Mouse (Mus musculus): ENCODE results near the gene Boc.

Gene Boc

DNA sequence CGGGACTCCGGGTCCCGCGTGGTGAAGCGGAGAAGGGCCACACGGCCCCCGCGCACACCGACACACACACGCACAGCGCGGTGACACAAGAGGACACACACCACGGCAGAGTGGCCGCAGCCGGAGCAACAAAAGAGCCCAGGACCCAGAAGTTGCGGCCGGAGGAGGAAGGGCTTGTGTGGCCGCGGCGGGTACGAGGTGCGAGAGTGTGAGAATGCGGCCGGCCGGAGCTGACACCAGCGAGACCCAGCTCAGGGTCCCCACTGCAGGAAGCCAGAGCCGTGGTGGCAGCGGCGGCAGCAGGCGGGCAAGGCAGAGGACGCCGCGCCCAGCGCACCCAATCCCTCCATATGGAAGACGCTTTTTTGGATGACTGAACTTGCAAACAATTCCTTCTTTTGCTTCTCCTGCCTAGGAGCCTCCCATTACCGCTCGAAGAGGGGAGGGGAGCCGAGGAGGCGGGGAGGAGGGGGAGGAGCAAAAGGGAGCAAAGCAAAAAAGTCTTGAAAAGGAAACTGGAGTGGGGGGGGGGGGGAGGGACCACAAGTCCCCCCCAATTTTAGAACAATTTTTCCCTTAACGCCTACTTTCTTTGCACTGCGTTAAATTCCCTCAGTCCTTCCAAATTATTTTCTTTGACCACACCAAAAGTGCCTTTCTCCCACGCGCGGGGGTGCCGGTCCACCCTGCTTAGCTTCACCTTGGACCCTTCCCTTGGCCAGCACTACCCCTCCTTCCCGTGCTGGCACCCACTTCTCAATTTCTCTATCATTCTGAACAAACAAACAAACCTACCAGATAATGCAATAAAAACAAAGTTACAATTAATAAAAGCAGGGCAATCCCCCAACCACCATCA lies at the start of gene Boc:
Gene Boc (minus strand): TSS at position 427 of the 859 bp plus-strand sequence.
- DNase-seq: peak; percentile 53

DNA sequence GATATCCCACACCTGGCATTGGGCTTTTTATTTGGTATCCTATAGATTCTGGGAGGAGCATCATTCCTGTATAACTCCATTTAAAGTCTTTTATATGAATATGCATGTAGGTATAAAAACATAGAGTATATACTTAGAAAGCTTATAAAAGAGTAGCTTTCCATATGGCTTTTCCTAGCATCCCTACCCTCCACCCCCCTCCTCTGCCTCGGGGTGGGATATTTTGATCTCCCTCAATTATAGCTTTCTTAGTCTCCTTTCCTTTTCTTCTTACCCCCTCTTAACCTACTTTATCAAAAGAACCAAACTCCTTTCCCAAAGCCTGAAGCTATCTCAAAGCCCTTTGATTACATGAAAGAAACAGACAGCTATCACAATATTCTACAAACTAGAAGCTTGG lies 47.9 kb upstream of the Boc start:
- no peak for DNase-seq

DNA sequence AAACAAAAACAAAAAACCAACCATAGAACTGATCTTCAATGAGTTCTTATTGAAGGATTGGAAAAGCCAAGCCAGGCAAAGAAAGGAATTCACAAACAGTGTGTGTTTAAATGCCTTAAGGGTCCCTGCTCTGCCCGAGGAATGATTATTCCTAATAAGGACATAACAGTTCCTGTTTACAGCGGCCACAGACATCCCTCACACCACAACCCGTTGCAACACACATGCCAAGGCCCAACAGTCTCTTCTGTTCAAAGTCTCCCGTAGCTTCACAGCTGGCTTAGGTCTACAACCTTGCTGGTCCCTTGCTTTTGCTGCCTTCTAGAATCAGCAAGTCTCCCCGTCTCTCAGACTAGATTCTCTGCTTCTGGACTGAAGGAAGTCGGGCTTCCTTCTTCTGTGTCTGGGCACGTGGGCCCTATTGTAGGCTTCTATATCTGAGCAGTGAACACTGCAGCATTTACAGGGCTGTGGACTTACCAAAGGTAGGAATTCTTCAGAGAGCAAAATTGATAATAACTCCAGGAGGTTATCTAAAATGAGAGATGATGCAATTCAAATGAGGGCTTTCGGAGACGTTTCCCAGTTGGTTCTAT lies 45.4 kb upstream of the Boc start:
- no peak for DNase-seq

DNA sequence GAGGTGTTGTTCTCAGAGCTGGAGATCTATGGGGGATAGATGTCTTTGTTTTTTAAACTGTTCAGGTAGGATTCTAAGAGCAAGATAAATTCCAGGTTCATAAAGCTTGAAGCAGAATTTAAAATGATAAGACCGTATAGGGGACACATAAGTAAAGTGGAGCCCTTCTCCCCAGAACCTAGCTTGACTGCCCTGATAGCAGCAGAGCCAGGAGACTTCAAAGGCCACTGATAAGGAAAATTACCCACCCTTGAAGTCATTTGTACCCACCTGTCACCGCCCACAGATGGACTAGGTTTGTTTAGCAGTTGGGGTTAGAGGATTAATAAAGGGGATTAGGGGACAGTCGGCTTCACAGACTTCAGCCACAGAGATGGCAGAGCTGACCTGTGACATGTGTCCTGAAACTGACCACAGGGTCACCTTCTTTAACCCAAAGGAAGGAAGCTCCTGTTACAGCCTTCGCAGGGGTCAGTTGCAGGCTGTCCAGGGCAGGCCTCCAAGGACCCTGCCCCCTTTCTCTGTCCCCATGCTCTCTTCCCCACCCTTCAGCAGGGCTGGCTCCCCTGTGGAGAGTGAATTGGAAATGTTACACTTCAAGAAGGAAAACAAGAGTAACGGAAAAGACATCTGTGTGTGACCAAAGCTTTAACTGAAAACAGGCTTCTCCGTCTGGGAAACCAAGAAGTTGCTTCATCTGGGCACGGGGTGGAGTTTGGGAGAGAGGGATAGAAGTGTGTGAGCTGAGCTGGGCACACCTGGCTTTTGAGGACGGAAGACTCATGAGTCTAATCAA lies 43.5 kb upstream of the Boc start:
- DNase-seq: no peak

DNA sequence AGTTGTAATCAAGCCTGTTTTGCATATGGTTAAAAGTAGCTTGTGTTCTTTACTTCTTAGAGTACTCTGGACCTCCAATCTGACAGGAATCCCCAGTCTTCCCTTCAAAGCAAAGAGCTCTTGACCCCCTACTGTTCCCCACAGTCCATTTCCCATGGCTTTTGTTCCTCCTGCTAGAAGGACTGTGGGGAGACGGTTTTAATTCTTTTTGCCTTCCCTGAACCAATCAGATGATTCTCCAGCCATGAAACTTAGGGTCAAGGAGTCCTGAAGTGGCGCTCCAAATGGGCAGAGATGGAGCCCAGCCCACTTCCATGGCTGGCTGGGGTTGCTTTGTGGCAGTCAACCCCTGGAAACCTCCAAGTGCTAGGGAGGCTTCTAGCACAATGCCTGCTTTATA lies 42.5 kb upstream of the Boc start:
- no peak for DNase-seq

DNA sequence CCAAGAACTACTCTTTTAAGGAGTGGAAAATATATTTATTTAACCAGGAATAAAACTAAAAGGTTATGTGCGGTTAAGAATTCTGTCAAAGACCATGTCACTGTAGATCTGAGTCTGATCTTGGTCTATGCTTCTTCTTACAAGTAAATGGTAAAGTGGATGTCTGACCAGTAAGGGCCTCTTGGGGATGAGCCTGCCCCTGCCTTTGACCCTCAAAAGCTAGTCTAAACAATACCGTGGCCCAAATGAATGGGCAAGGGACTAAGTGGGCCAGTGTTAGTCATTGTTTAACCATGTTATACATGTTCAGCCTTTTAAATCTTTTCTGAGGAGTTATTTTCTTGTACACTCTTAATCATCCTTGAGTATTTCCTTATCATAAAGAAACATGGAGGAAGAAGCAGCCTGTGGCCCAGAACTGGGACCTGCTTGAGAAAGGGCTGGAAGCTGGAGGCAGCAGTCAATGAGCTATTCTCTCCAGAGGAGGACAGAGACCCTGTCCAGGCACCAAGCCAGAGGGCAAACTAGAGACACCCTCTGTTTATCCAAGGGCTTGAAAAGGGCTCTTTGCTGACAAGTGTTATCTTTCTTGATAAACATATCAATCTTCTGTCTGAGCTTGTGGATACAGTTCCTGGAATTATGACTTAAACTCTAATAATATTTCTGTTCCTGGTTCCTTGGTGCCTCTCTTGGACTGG lies 38.6 kb upstream of the Boc start:
- no peak for DNase-seq

DNA sequence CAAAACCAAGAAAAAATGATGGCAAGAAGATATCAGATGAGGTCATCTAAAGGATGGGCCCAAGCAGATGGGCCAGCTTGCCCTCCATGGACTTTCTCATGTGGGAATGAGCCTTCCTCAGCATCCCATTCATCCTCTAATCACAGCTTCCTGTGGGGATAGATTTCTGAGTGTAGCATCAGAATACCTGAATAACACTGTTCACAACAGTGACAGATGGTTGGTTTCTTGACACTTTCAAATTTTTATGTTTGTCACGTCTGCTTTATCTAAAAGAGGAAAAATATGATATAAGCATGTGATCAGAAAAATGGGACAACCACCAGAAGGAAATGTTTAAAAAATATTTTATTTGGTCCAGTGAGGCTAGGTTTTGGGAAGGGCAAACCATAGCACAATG lies 30.8 kb upstream of the Boc start:
- no peak for DNase-seq

DNA sequence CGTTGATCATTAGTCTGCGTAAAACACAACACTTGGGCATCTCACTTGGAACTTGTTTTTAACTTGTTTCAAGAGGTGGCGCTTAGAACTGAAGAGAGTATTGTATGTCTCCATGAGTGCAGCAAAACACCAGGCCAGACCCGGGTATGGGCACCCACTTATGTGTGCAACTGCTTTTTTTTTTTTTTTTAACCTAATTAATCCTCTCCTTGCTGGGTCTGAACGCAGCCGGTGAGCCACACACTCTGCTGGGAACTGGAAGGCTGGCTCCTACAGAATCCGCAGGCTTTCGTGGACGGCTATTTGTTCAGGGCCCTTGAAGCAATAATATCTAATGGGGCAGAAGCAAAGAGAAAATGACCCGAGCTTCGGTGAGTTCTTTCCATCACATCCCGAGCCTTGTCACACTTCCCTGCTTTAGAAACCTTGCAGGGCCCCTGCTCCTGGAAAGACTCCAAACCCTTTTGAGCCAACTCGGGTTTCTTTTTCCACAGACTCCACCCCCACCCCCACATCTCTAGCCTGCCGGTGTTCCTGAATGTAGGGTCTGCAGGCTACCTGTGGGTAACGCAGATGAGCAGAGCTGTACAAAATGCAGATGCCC lies 20.8 kb upstream of the Boc start:
- no peak for DNase-seq

DNA sequence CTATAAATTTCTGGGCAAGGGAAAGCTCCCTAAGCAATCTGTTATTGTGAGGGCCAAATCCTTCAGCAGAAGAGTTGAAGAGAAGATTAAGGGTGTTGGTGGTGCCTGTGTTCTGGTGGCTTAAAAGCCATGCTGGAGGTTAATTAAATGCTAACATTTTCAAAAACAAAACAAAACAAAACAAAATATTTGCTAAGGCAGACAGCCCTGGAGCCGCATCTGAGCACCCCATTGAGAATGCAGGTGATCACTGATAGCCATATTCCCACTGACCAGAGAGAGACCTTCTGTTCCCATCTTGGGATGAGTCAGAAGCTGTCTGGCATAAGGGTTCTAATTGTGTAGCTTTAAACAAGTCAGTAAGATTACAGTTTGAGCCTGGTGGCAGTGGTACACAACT lies 19.9 kb upstream of the Boc start:
- DNase-seq: no peak

DNA sequence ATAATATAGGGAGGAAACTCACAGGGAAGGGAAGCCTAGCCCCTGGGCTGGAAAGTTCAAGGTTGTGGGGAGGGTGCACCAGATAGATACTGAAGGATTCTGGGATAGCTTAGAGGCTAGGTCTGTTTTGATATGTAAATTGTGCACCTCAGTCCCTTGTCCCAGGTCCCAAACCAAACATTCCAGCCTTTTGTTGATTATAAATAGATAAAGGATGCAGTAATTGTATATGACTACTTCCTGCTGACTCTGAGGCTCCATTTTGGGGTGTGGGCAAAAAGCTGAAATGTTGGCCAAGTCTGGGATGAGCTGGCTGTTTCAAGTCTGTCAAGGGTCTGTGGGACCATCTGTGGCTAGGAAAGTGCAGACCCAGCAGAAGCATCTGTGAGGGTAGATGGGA lies 9.4 kb upstream of the Boc start:
- no peak for DNase-seq

DNA sequence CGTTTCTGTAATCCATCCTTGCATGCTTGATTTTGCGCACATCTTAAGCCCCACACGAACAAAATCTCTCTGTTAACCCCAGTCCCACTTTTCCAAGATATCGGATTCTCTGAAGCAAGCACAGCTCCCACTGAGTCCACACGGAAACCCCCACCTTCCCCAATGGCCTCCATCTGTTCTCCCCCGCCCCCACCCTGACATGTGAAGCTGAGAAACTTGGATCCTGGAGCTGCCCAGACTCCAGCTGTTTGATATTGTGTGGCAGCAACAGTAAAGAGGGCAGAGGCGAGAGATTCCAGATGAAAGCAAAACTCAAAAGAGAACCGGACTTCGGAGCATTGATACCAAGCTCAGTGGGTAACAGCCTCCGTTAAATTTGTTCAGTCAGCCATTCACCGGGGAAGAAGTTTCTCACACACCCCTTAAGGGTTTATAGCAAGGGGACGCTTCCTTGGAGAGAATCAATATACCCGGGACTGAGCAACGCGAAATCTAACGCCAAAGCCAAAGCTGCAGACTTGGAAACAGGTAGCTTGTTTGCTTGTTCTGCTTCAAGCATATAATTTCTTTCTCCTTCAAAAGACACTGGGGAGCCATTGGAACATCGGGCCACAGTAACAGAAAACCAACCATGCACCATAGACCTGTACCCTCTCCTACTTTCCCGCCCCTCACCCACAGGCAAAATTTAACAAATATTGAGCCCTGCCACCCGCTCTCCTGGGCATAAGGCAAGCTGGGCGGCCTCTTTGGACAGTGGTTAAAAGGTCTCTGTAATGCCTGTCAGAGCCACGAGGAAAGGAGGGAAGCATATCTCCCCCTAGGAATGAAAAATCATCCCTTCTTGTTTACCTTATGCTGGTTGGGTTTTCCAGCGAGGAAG lies 6.9 kb upstream of the Boc start:
- no peak for DNase-seq

DNA sequence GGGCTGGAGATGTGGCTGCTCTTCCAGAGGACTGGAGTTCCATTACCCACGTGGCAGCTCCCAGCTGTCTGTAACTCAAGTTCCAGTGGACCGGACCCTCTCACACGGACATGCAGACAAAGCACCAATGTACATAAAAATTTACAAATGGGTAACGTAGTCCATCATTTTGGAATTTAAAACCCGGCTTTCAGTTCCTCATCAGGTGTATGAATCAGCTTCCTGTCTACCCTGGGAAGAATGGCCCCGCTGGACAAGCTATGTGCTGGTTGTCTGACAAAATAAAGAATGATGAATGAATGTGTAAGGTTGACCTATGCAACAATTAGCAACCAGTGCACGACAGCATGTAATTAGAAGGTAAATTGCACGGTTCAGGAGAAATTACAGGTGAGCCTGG lies 5.7 kb upstream of the Boc start:
- no peak for DNase-seq

DNA sequence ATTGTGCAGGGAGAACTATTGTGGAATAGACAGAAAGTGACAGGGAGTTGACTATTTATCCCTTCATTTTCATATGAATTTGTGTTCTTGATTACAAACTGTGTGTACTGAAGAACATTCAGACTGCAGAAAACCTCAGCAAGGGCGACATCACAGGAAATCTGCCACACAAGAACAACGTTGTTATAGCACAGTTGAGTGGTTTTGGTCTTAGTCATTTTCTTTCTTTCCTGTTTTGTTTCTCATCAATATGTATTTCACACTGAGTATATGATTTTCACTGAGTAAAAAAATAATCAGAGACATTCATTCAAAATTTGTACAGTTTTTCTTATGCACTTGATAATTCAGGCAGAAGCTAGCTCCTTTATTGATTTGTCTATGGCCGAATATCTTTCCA lies 3.4 kb upstream of the Boc start:
- DNase-seq: no peak

DNA sequence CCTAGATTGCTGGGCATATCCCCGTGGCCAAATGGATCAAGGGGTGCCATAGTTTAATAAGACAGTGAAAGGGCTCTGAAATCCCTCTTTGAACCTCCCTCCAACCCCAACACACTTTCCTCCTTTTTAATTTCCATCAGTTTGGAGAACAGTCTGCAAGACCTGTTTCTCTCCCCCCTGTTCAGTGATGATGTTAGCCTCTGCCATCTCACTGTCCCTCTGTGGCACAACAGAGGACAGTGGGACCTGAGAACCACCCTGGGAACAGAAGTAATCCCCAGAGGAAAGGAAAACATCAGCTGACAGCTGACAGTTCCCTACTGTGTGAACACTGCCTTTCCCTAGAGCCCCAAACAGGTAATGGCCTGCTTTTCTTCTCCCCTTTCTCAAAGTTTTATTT lies 1.5 kb upstream of the Boc start:
- no peak for DNase-seq

DNA sequence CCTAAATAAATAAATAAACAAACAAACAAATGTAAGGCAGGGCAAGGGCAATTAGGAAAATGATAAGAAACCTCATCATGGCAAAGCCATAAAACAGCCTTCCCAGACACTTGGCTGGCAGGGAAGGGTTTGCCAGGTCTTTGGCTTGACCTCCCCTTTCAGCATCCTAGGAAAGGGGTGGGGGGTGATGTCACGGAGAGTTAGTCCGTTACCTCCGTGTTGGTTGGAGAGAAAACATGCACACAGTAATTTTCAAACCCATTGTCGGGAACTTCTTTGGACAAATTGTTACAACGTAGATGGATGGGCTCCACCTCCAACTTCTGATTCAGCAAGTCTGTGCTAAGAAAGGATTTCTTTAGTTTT lies 616 bp upstream of the Boc start:
- no peak for DNase-seq

DNA sequence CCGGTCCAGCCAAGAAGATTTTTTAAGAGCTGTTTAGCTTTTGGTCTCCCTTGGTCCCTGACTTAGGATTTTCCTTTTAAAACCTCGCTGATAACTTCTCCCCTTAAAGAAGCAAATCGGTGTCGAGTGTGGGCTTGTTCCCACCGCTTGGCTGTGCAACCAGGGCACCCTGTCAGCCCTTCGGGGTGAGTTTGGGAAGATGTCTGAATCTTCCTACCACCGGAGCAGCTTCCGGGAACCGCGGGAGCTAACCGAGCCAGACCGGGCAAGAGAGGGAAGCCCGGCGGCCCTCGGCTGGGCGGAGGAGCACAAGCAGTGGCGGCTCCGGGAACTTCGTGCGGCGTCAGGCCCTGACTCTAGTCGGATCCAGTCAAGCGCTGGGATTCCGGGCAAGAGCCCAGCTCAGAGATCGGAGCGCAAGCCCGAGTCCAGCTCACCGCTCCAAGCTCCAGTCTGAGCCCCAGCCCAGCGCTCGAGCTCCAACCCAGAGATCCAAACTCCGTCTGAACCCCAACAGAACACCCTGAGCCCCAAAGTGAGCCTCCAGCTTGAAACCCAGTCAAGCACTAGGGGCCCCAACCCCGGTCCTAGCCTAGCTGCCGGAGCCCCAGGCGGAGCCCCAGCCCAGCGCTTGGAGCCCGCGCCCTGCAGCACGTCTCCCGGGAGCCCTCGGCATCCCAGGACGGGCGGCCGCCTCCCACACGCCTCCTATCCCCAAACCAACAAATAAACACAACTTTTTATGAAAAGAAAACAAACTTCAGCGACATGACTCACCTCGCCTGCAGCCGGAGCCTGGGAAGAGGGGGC lies 831 bp downstream of the Boc start:
- peak; percentile 63 for DNase-seq

DNA sequence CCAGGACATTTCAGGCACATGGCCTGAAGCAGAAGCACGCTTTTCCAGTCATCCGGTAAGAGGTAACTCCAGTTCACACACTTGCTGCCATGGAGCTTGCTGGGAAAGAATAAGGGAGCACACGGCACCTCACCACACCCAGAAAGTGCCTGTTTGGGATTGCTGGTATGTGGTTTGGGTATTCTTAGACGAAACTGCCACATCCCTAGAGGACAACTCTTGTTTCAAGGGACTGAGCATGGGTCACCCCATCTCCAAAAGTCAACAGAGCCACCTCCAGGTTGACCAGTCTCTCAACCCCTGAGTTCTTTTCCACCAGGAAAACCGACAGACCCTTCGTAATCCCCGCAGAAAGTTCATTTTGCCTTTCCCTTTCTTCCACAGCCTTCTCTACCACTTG lies 1.6 kb downstream of the Boc start:
- no peak for DNase-seq

DNA sequence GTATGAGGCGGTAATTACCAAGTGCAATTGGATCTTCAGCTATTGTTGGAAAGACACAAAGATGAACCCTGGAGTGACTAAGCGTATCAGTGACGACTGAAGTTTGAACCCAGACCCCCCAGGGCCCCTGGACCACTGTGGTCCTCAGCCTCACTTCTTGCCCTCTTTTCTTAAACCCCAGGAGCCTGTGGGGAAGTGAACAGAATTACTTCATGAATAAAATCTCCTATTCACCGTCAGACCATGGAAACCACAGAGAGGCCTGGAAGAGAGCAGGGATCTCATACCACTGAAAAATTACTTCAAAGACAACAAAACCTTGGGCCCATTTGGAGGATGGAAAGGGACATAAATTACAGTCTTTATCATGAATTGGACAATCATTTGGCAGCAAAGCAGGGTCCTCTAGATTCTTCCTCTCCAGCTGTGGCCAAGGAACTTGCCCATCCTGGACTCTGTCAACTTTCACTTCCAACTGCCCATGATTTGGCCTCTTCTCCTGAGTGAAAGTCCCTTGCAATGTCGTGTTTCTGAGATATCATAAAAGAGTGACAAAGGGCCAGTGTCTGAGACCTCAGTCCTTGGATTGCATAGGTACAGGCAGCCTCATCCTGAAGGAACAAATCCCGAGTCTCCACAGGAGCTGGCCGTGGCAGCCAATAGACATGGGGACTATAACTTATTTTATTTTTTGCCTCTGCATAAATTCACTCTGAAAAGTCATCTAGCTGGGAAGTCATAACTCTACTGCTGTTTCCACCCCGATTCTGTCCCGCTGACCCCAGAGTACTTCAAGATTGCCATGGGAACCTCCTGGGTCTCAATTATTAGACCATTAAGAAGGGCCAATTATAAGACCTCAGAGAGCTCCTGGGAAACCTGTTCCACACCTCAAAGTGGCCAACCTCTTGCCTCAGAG lies 2.6 kb downstream of the Boc start:
- DNase-seq: no peak

DNA sequence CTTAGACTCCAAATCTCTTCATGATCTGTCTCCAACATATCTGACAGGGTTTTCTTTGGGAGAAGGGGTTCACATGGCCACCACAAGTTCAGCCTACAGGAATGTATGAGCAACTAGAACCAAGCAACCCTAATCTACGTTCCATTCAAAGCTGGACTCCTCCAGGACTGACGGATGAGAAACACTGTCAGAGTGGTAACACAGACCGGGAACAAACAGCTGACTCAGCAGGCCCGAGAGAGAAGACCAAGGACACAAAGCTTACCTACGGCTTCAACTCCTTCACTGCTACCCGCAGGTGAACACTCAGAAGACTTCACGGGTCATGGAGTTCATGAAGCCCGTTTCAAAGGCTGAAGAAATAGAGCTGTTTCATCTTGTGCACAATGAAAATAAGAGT lies 4.8 kb downstream of the Boc start:
- DNase-seq: no peak

DNA sequence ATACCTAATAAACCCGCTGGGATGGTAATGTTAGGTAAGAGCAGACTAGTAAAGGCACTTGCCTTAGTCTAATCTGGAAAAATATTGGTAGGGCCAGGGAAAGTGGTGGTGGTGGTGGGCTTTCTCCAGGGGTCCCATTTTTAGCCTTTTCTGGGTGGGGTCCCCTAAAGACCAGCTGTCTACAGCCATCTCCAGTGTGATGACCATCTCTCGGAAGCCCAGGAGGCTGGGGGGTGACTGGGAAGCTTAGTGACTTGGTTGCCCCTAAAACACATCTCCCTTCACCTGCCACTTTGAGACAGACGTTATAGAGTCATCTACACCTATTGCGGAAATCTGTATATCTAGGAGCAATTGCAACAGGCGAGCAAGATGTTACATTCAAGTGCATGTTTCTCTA lies 6.0 kb downstream of the Boc start:
- DNase-seq: no peak
